Mouse (Mus musculus): Measurements from ENCODE around the gene Arrb2. TPM values are rescaled to one million over a fixed set of nuclear protein-coding genes. Genes with fewer than 3 reads are reported as not detected.
"Not testable (repeated sequence)": the region's sequence is repeated elsewhere in the genome, so short reads cannot be mapped to it uniquely, and the experiment has no call there.

The Arrb2 gene
- total RNA-seq, 2 experiments from 2014 or later: 21.7 to 26.0 TPM

GRCm38 (mm10) chr11:70444667-70445066, 12.2 kb downstream of the Arrb2 start:
- no peak for DNase-seq

GRCm38 (mm10) chr11:70446756-70447155, 14.3 kb downstream of the Arrb2 start:
- DNase-seq: no peak

- no peak for DNase-seq
Observed at GRCm38 (mm10) chr11:70447373-70447772, 14.9 kb downstream of the Arrb2 start.

- DNase-seq: no peak
Observed at GRCm38 (mm10) chr11:70450926-70451325, 18.5 kb downstream of the Arrb2 start.

GRCm38 (mm10) chr11:70451797-70452498, 19.5 kb downstream of the Arrb2 start, which contains the start of gene Med11:
Gene Med11 (plus strand): TSS chr11:70451919.
- peak; percentile 96 for DNase-seq

GRCm38 (mm10) chr11:70453261-70454044, 21.0 kb downstream of the Arrb2 start:
- no peak for DNase-seq

GRCm38 (mm10) chr11:70458688-70459600, 26.5 kb downstream of the Arrb2 start, which contains the start of gene Zmynd15:
Gene Zmynd15 (plus strand): TSS chr11:70459433.
- no peak for DNase-seq

GRCm38 (mm10) chr11:70459601-70460101, 27.2 kb downstream of the Arrb2 start, which contains the start of gene Cxcl16:
Gene Cxcl16 (minus strand): TSS chr11:70459984.
- DNase-seq: peak; percentile 54

- DNase-seq: no peak
Observed at GRCm38 (mm10) chr11:70463970-70464369, 31.5 kb downstream of the Arrb2 start.

GRCm38 (mm10) chr11:70465211-70465610, 32.8 kb downstream of the Arrb2 start:
- DNase-seq: no peak

GRCm38 (mm10) chr11:70465824-70466223, 33.4 kb downstream of the Arrb2 start:
- DNase-seq: peak; percentile 55

GRCm38 (mm10) chr11:70467902-70468619, 35.6 kb downstream of the Arrb2 start:
- DNase-seq: no peak

- DNase-seq: no peak
Observed at GRCm38 (mm10) chr11:70469764-70470163, 37.3 kb downstream of the Arrb2 start.

- DNase-seq: no peak
Observed at GRCm38 (mm10) chr11:70472716-70473115, 40.3 kb downstream of the Arrb2 start.

- not testable (repeated sequence) for DNase-seq
Observed at GRCm38 (mm10) chr11:70473291-70473690, 40.9 kb downstream of the Arrb2 start.

GRCm38 (mm10) chr11:70474872-70475534, 42.6 kb downstream of the Arrb2 start:
- DNase-seq: no peak

GRCm38 (mm10) chr11:70485498-70485897, 53.1 kb downstream of the Arrb2 start:
- no peak for DNase-seq

GRCm38 (mm10) chr11:70487816-70488215, 55.4 kb downstream of the Arrb2 start:
- no peak for DNase-seq

- no peak for DNase-seq
Observed at GRCm38 (mm10) chr11:70489138-70489537, 56.7 kb downstream of the Arrb2 start.

GRCm38 (mm10) chr11:70489684-70490083, 57.2 kb downstream of the Arrb2 start:
- no peak for DNase-seq
